Mouse (Mus musculus): Measurements from ENCODE around the gene Krtap7-1.
A peak's percentile ranks its signal among the peaks of the same experiment; 100 is the strongest.

The Krtap7-1 gene

GRCm38 (mm10) chr16:89508223-89508622, at the start of gene Krtap7-1:
TSS of gene Krtap7-1 (minus strand) at chr16:89508323.
- no peak for DNase-seq

- DNase-seq: no peak
These were observed 42.2 kb upstream of the Krtap7-1 start for GRCm38 (mm10) chr16:89550298-89550697.

- no peak for DNase-seq
These were observed 29.9 kb upstream of the Krtap7-1 start for GRCm38 (mm10) chr16:89538031-89538484.

GRCm38 (mm10) chr16:89537349-89537748, 29.2 kb upstream of the Krtap7-1 start:
- no peak for DNase-seq

- DNase-seq: no peak
These were observed 22.4 kb upstream of the Krtap7-1 start for GRCm38 (mm10) chr16:89530547-89530946.

GRCm38 (mm10) chr16:89529846-89530245, 21.7 kb upstream of the Krtap7-1 start:
- DNase-seq: no peak

GRCm38 (mm10) chr16:89528380-89528779, 20.3 kb upstream of the Krtap7-1 start:
- DNase-seq: no peak

GRCm38 (mm10) chr16:89520996-89521395, 12.9 kb upstream of the Krtap7-1 start:
- no peak for DNase-seq

GRCm38 (mm10) chr16:89520555-89520954, 12.4 kb upstream of the Krtap7-1 start:
- DNase-seq: no peak

- DNase-seq: no peak
These were observed 12.0 kb upstream of the Krtap7-1 start for GRCm38 (mm10) chr16:89520091-89520490.

GRCm38 (mm10) chr16:89517635-89518034, 9.5 kb upstream of the Krtap7-1 start:
- no peak for DNase-seq

GRCm38 (mm10) chr16:89513431-89513830, 5.3 kb upstream of the Krtap7-1 start:
- no peak for DNase-seq

GRCm38 (mm10) chr16:89503571-89503970, 4.6 kb downstream of the Krtap7-1 start:
- DNase-seq: no peak

GRCm38 (mm10) chr16:89501870-89502269, 6.3 kb downstream of the Krtap7-1 start:
- no peak for DNase-seq

GRCm38 (mm10) chr16:89497002-89497401, 11.1 kb downstream of the Krtap7-1 start:
- DNase-seq: no peak

- DNase-seq: no peak
These were observed 12.5 kb downstream of the Krtap7-1 start for GRCm38 (mm10) chr16:89495394-89496153.

- DNase-seq: no peak
These were observed 20.3 kb downstream of the Krtap7-1 start, which contains the start of gene Krtap8-1 for GRCm38 (mm10) chr16:89487852-89488251. TSS of gene Krtap8-1 (minus strand) at chr16:89487952.

GRCm38 (mm10) chr16:89477679-89478314, 30.3 kb downstream of the Krtap7-1 start:
- DNase-seq: peak in 1 of 2 experiments; percentile 6

GRCm38 (mm10) chr16:89461189-89461588, 46.9 kb downstream of the Krtap7-1 start:
- no peak for DNase-seq

Measured in thymus, postnatal 36 days (tissue).